Mouse (Mus musculus): Measurements from ENCODE around the gene Vps45.

GRCm38 (mm10) chr3:96021421-96022128, 36.7 kb downstream of the Vps45 start:
- TF ChIP-seq GATA1 (IDR thresholded peaks at IDR 0.05; ENCODE audit: borderline replicate concordance, low read length) (no peak), CTCF (IDR thresholded peaks at IDR 0.05; ENCODE audit: low read depth, low read length) (no peak), TAL1 (conservative IDR thresholded peaks at IDR 0.05; ENCODE audit: low read depth, low read length) (no peak)
